Comparison of ENCODE assay signal across 8 mouse cellular contexts in genomic region chr17:27125185-27125584, GRCm38 (mm10). TPM values are rescaled to one million over a fixed set of nuclear protein-coding genes. Genes with fewer than 3 reads are reported as not detected.
DNase-seq lines count a peak whose midpoint lies in the region; ATAC-seq and TF ChIP-seq lines count a peak whose summit lies in the region.
"Had no signal": no experiment of that assay in that cellular context is flagged by ENCODE, and none has a peak within 500 bp of the region (broad histone marks: within the 10 kb centered on the region; RNA-seq: fewer than 3 reads in every experiment).

No protein-coding gene starts in this region.

- H3K4me3 ChIP-seq in ES-Bruce4 (ENCODE audit: low read depth, low read length): no peak overlapping the region
- H3K4me3 ChIP-seq in cortical plate, adult 2 months (ENCODE audit: insufficient read depth, low read length): no peak overlapping the region
- no peak overlapping the region for H3K4me3 ChIP-seq in heart, embryonic 13.5 days
- H3K4me3 ChIP-seq in left cerebral cortex, adult 2 months: no peak overlapping the region
- H3K4me3 ChIP-seq: megakaryocyte, embryonic 14.5 days had no signal

- TF ChIP-seq CTCF in ES-Bruce4 (IDR thresholded peaks at IDR 0.05; ENCODE audit: low read depth, low read length): peak; percentile 99
- peak; percentile 63 for TF ChIP-seq CTCF in cortical plate, adult 2 months (IDR thresholded peaks at IDR 0.05; ENCODE audit: extremely low read depth, insufficient read depth, low read length)
- peak; percentile 92 for TF ChIP-seq CTCF in left cerebral cortex, adult 2 months (IDR thresholded peaks at IDR 0.05)

- WGBS in heart, embryonic 13.5 days: 37% methylated on average over 12 of the region's 12 CpGs

- ATAC-seq in heart, embryonic 13.5 days (ENCODE audit: extremely low read depth, insufficient number of reproducible peaks, low FRiP score, low TSS enrichment): 0 out of 2 replicates have a peak, but pooled peaks have one; percentile 12

- no peak for TF ChIP-seq POLR2A in ES-Bruce4 (IDR thresholded peaks at IDR 0.05; ENCODE audit: insufficient read depth, low read length)
- TF ChIP-seq POLR2A in cortical plate, adult 2 months (IDR thresholded peaks at IDR 0.05; ENCODE audit: extremely low read depth, insufficient read depth, low read length): no peak

- no peaks in the 10 kb centered on the region for H3K27me3 ChIP-seq in ES-Bruce4 (ENCODE audit: control insufficient read depth, insufficient read depth, low read length, poor library complexity, severe bottlenecking)
- H3K27me3 ChIP-seq in heart, embryonic 13.5 days (replicated peaks): no peaks in the 10 kb centered on the region

- intact Hi-C loops in left cerebral cortex, adult 2 months (cut with DNase I): loop anchor here (2.0 kb wide), 1 partner anchor 92 kb away; no protein-coding TSS in a partner anchor

- no peaks in the 10 kb centered on the region for H3K9me3 ChIP-seq in ES-Bruce4 (replicated peaks; ENCODE audit: control insufficient read depth, insufficient read depth, low read length, poor library complexity, severe bottlenecking)
- no peaks in the 10 kb centered on the region for H3K9me3 ChIP-seq in heart, embryonic 13.5 days
- H3K9me3 ChIP-seq: megakaryocyte, embryonic 14.5 days had no signal

- H3K36me3 ChIP-seq in ES-Bruce4 (ENCODE audit: control insufficient read depth, insufficient read depth, low read length, poor library complexity, severe bottlenecking): peaks cover 8% of the 10 kb centered on the region; the same call in 1 of the 2 replicates
- H3K36me3 ChIP-seq in heart, embryonic 13.5 days: peaks cover 54% of the 10 kb centered on the region

- peak; percentile 88 for DNase-seq in ZHBTc4 (ENCODE audit: low read depth, low spot score)
- peak; percentile 72 to 85 for DNase-seq in left cerebral cortex, adult 2 months (ENCODE audit: extremely low spot score in 1 of 2, low spot score in 2 of 2)
- peak; percentile 72 for DNase-seq in mesoderm, embryonic 11.5 days (ENCODE audit: low read depth, low spot score)
- DNase-seq in spleen, postnatal 10 days (ENCODE audit: low spot score in 2 of 2): peak; percentile 72 to 88

- no peak for TF ChIP-seq EP300 in ES-Bruce4 (IDR thresholded peaks at IDR 0.05; ENCODE audit: insufficient read depth, low read depth, low read length)

- H3K9ac ChIP-seq in ES-Bruce4 (ENCODE audit: low read depth, poor library complexity, severe bottlenecking): no peak overlapping the region
- no peak overlapping the region for H3K9ac ChIP-seq in heart, embryonic 13.5 days

- no peaks in the 10 kb centered on the region for H3K4me1 ChIP-seq in ES-Bruce4 (ENCODE audit: control insufficient read depth, insufficient read depth, low read length)
- peaks cover 12% of the 10 kb centered on the region for H3K4me1 ChIP-seq in cortical plate, adult 2 months (ENCODE audit: control insufficient read depth, insufficient read depth, low read length)
- H3K4me1 ChIP-seq in heart, embryonic 13.5 days: peaks cover 31% of the 10 kb centered on the region

- no peak overlapping the region for H3K4me2 ChIP-seq in heart, embryonic 13.5 days

- H3K27ac ChIP-seq in ES-Bruce4 (ENCODE audit: insufficient read depth, low read length): no peak overlapping the region
- peak overlapping the region; percentile 18; the same call in 1 of the 2 replicates for H3K27ac ChIP-seq in cortical plate, adult 2 months (ENCODE audit: insufficient read depth, low read length)
- no peak overlapping the region for H3K27ac ChIP-seq in heart, embryonic 13.5 days (replicated peaks)
- H3K27ac ChIP-seq in left cerebral cortex, adult 2 months: peak overlapping the region; percentile 52

RNA-seq across cellular contexts. Expression of gene Uqcc2, which starts 8.5 kb away (rescaled TPM):
- polyA plus RNA-seq in ES-Bruce4 (2011; ENCODE audit: insufficient read depth, insufficient read length, low read depth, missing spikeins): 138 and 155 TPM in 2 replicates
- polyA plus RNA-seq in cortical plate, adult 2 months (2012; rRNA removed): 438 and 459 TPM in 2 replicates
- 287 and 310 TPM in 2 replicates for polyA plus RNA-seq in heart, embryonic 13.5 days (2015; fragmentation: Nextera tagmentation; extraction: Ambion mirVana)
- total RNA-seq in left cerebral cortex, adult 2 months (2021): 100 to 1,000 TPM; 215 to 245 TPM

RNA-seq across cellular contexts. Expression of gene Ip6k3, which starts 42.4 kb away (rescaled TPM):
- polyA plus RNA-seq in ES-Bruce4 (2011; ENCODE audit: insufficient read depth, insufficient read length, low read depth, missing spikeins): not detected in 2 replicates
- polyA plus RNA-seq in cortical plate, adult 2 months (2012; rRNA removed): 1.0 and 1.1 TPM in 2 replicates
- polyA plus RNA-seq in heart, embryonic 13.5 days (2015; fragmentation: Nextera tagmentation; extraction: Ambion mirVana): 0.16 and 0.20 TPM in 2 replicates
- under 1 TPM; 0.38 to 0.47 TPM for total RNA-seq in left cerebral cortex, adult 2 months (2021)

Comparison
In these comparisons a context has a peak if more than half of its experiments do, and no peak if none do; other contexts are left out.
1. H3K27ac ChIP-seq: peak in cortical plate, adult 2 months (single experiment) and left cerebral cortex, adult 2 months (single experiment); none in ES-Bruce4 (single experiment) and heart, embryonic 13.5 days (single experiment).
2. Peak in every context shown above with its lines, with median percentiles within 50 percentile points of each other: CTCF ChIP-seq and DNase-seq.